Mouse (Mus musculus) stomach, postnatal 0 days (tissue): ENCODE measurements at regions not wholly inside any gene's neighbourhood (a gene's known extent, or its start where the extent isn't known, plus 50 kb on each side); places are given as distances from the start of the nearest gene placed in this dataset.

Experiments used
- CTCF ChIP-seq: IDR thresholded peaks from 2 replicates; pipeline ENCODE4 v1.5.1; 2016; ENCODE audit warnings: antibody characterized with exemption, low read depth, mild to moderate bottlenecking, moderate library complexity
- EP300 ChIP-seq: optimal IDR thresholded peaks from 2 replicates; pipeline ENCODE3; 2016; ENCODE audit warnings: antibody characterized with exemption

GRCm38 (mm10) chr12:49940818-49941217, 555.8 kb downstream of the Gm43517 start:
- TF ChIP-seq CTCF (no peak), EP300 (no peak)
